In genomic region chr2:180040406-180040805, GRCm38 (mm10) we compare ENCODE assay signal across 8 mouse cellular contexts. TPM values are rescaled to one million over a fixed set of nuclear protein-coding genes. Genes with fewer than 3 reads are reported as not detected.
A peak's percentile ranks its signal among the peaks of the same experiment; 100 is the strongest.
DNase-seq lines count a peak whose midpoint lies in the region; ATAC-seq lines count a peak whose summit lies in the region.

No protein-coding gene starts in this region.

- peak overlapping the region; percentile 96 for H3K4me2 ChIP-seq in heart, embryonic 11.5 days
- peak overlapping the region; percentile 57 for H3K4me2 ChIP-seq in hindbrain, embryonic 16.5 days (ENCODE audit: low read length)
- peak overlapping the region; percentile 85 for H3K4me2 ChIP-seq in midbrain, embryonic 14.5 days (ENCODE audit: low read length)

- WGBS in heart, embryonic 11.5 days (ENCODE audit: insufficient replicate concordance): 43% methylated on average over 6 of the region's 6 CpGs
- WGBS in hindbrain, embryonic 16.5 days: 67% methylated on average over 6 of the region's 6 CpGs
- WGBS in midbrain, embryonic 14.5 days: 69% methylated on average over 6 of the region's 6 CpGs

- H3K9ac ChIP-seq in heart, embryonic 11.5 days (ENCODE audit: low read depth, low read length): no peak overlapping the region
- peak overlapping the region; percentile 30 for H3K9ac ChIP-seq in hindbrain, embryonic 16.5 days (ENCODE audit: low read depth, low read length)
- H3K9ac ChIP-seq in midbrain, embryonic 14.5 days (replicated peaks; ENCODE audit: low read length): 0 out of 2 replicates have a peak overlapping the region, but pooled peaks have one; percentile 93

- peaks cover 15% of the 10 kb centered on the region for H3K4me1 ChIP-seq in heart, embryonic 11.5 days (ENCODE audit: control insufficient read depth, insufficient read depth, low read length)
- H3K4me1 ChIP-seq in hindbrain, embryonic 16.5 days (ENCODE audit: control insufficient read depth, insufficient read depth, low read depth, low read length): peaks cover 34% of the 10 kb centered on the region
- H3K4me1 ChIP-seq in midbrain, embryonic 14.5 days (ENCODE audit: control insufficient read depth, insufficient read depth, low read length): peaks cover 30% of the 10 kb centered on the region

- no peak overlapping the region for H3K27ac ChIP-seq in heart, embryonic 11.5 days (ENCODE audit: low read depth, low read length)
- H3K27ac ChIP-seq in hindbrain, embryonic 16.5 days (ENCODE audit: low read depth, low read length): no peak overlapping the region
- H3K27ac ChIP-seq in midbrain, embryonic 14.5 days (replicated peaks; ENCODE audit: low read depth, low read length): no peak overlapping the region

- no peak for ATAC-seq in heart, embryonic 11.5 days (replicated peaks; ENCODE audit: insufficient number of reproducible peaks, low FRiP score, low TSS enrichment)
- no peak for ATAC-seq in hindbrain, embryonic 16.5 days
- no peak for ATAC-seq in midbrain, embryonic 14.5 days (ENCODE audit: low FRiP score, low TSS enrichment)

- H3K4me3 ChIP-seq in heart, embryonic 11.5 days (ENCODE audit: low read depth, low read length): no peak overlapping the region
- H3K4me3 ChIP-seq in hindbrain, embryonic 16.5 days (ENCODE audit: low read length): no peak overlapping the region
- H3K4me3 ChIP-seq in midbrain, embryonic 14.5 days (replicated peaks; ENCODE audit: low read depth, low read length): peak overlapping the region; percentile 97

- peaks cover 35% of the 10 kb centered on the region for H3K36me3 ChIP-seq in heart, embryonic 11.5 days (ENCODE audit: control insufficient read depth, insufficient read depth, low read length)
- H3K36me3 ChIP-seq in hindbrain, embryonic 16.5 days (ENCODE audit: control insufficient read depth, insufficient read depth, low read length): peaks cover 33% of the 10 kb centered on the region
- H3K36me3 ChIP-seq in midbrain, embryonic 14.5 days (ENCODE audit: control insufficient read depth, insufficient read depth, low read length): peaks cover 38% of the 10 kb centered on the region

- DNase-seq in heart, adult 8-10 months (ENCODE audit: low spot score): no peak
- peak; percentile 53 for DNase-seq in adipocyte (ENCODE audit: low spot score)
- DNase-seq in midbrain, embryonic 14.5 days: no peak
- DNase-seq in thymus, adult 18-20 months: no peak
- DNase-seq in layer of hippocampus, postnatal 10 days (ENCODE audit: low spot score in 2 of 2): no peak
- DNase-seq in kidney, adult 9 months: no peak

- no peaks in the 10 kb centered on the region for H3K9me3 ChIP-seq in heart, embryonic 11.5 days (replicated peaks; ENCODE audit: control insufficient read depth, low read length)
- H3K9me3 ChIP-seq in hindbrain, embryonic 16.5 days (ENCODE audit: control insufficient read depth, low read length): no peaks in the 10 kb centered on the region
- no peaks in the 10 kb centered on the region for H3K9me3 ChIP-seq in midbrain, embryonic 14.5 days (ENCODE audit: control insufficient read depth, low read length)

- no peaks in the 10 kb centered on the region for H3K27me3 ChIP-seq in heart, embryonic 11.5 days (ENCODE audit: control insufficient read depth, insufficient read depth, low read length)
- H3K27me3 ChIP-seq in hindbrain, embryonic 16.5 days (replicated peaks; ENCODE audit: control insufficient read depth, insufficient read depth, low read length): no peaks in the 10 kb centered on the region
- H3K27me3 ChIP-seq in midbrain, embryonic 14.5 days (ENCODE audit: control insufficient read depth, insufficient read depth, low read length): no peaks in the 10 kb centered on the region

RNA-seq across cellular contexts. Expression of gene Psma7, which starts 1.8 kb away (rescaled TPM):
- 495 and 521 TPM in 2 replicates for polyA plus RNA-seq in heart, embryonic 11.5 days (2014; fragmentation: Nextera tagmentation; extraction: Ambion mirVana)
- total RNA-seq in heart, adult 8-10 months (2022): 100 to 1,000 TPM; 140 to 162 (median 155) TPM
- 514 and 534 TPM in 2 replicates for polyA plus RNA-seq in hindbrain, embryonic 16.5 days (2015; fragmentation: Nextera tagmentation; extraction: Ambion mirVana)
- 579 and 610 TPM in 2 replicates for polyA plus RNA-seq in midbrain, embryonic 14.5 days (2014; fragmentation: Nextera tagmentation; extraction: Ambion mirVana)
- 100 to 1,000 TPM; 215 to 226 TPM for total RNA-seq in layer of hippocampus, postnatal 10 days (2021)

RNA-seq across cellular contexts. Expression of gene Ss18l1, which starts 1.9 kb away (rescaled TPM):
- 2.3 and 4.8 TPM in 2 replicates for polyA plus RNA-seq in heart, embryonic 11.5 days (2014; fragmentation: Nextera tagmentation; extraction: Ambion mirVana)
- total RNA-seq in heart, adult 8-10 months (2022): 1 to 10 TPM; 1.6 to 3.1 (median 2.4) TPM
- 53.0 and 61.1 TPM in 2 replicates for polyA plus RNA-seq in hindbrain, embryonic 16.5 days (2015; fragmentation: Nextera tagmentation; extraction: Ambion mirVana)
- polyA plus RNA-seq in midbrain, embryonic 14.5 days (2014; fragmentation: Nextera tagmentation; extraction: Ambion mirVana): 61.4 and 62.7 TPM in 2 replicates
- total RNA-seq in layer of hippocampus, postnatal 10 days (2021): 10 to 100 TPM; 38.0 to 40.6 TPM

RNA-seq across cellular contexts. Expression of gene Lsm14b, which starts 15.6 kb away (rescaled TPM):
- 3.9 and 4.3 TPM in 2 replicates for polyA plus RNA-seq in heart, embryonic 11.5 days (2014; fragmentation: Nextera tagmentation; extraction: Ambion mirVana)
- 10 to 100 TPM; 63.9 to 69.4 (median 67.0) TPM for total RNA-seq in heart, adult 8-10 months (2022)
- 9.3 and 17.8 TPM in 2 replicates for polyA plus RNA-seq in hindbrain, embryonic 16.5 days (2015; fragmentation: Nextera tagmentation; extraction: Ambion mirVana)
- 21.2 and 35.9 TPM in 2 replicates for polyA plus RNA-seq in midbrain, embryonic 14.5 days (2014; fragmentation: Nextera tagmentation; extraction: Ambion mirVana)
- 100 to 1,000 TPM; 129 to 134 TPM for total RNA-seq in layer of hippocampus, postnatal 10 days (2021)

RNA-seq across cellular contexts. Expression of gene Mtg2, which starts 30.0 kb away (rescaled TPM):
- polyA plus RNA-seq in heart, embryonic 11.5 days (2014; fragmentation: Nextera tagmentation; extraction: Ambion mirVana): 24.6 and 27.3 TPM in 2 replicates
- total RNA-seq in heart, adult 8-10 months (2022): 10 to 100 TPM; 29.1 to 34.0 (median 30.1) TPM
- 33.1 and 33.2 TPM in 2 replicates for polyA plus RNA-seq in hindbrain, embryonic 16.5 days (2015; fragmentation: Nextera tagmentation; extraction: Ambion mirVana)
- 32.2 and 35.4 TPM in 2 replicates for polyA plus RNA-seq in midbrain, embryonic 14.5 days (2014; fragmentation: Nextera tagmentation; extraction: Ambion mirVana)
- total RNA-seq in layer of hippocampus, postnatal 10 days (2021): 10 to 100 TPM; 15.0 to 17.7 TPM
